8 mouse cellular contexts compared by ENCODE assay signal in the genomic region with DNA sequence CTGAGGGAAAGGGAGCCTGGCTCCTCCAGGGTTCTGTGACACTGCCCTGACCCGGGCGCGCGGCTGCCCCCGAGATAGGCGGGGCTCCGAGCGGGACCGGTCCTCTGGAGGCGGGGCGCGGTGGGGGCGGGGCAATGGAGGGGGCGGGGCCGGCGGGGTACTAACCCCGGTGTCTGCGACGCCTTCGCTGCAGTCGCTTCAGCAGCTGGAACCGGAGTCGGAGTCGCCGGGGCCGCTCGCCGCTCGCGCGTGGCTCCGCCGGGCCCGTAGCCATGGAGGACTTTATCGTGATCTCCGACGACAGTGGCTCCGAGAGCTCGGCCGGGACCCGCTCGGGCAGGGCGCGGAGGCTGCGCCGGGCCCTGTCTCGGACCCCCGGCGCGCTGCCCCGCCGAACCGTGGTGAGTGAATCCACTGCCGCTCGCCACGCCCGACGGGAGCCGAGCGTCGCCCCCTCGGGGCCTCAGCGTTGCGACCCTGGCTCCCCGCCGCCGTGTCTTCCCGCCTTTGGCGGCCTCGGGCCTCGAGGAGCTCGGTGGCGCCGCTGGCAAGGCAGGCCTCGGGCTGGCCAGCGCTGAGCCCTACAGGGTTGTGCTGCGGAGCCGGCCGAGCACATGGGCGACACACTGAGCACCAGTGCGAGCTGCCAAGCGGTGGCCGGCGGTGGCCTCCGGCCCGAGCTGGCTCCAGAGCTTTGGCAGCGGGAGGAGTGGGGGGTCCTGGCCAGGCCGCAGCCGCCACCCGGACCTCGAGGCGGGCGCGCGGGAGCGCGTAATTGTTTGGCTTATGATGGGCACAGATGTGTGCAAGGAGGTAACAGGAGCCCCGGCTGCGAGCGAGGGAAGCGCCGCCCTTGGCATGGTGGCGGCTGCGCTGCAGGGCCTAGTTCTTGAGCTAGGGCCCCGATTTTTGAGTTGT. TPM values are rescaled to one million over a fixed set of nuclear protein-coding genes. Genes with fewer than 3 reads are reported as not detected.
A peak's percentile ranks its signal among the peaks of the same experiment; 100 is the strongest.
DNase-seq lines count a peak whose midpoint lies in the region; ATAC-seq lines count a peak whose summit lies in the region.

A gene (plus strand): TSS at position 176 of the 918 bp plus-strand sequence.

- H3K4me1 ChIP-seq in hindbrain, embryonic 12.5 days: peaks cover 11% of the 10 kb centered on the region

- H3K27me3 ChIP-seq in hindbrain, embryonic 12.5 days: peaks cover 3% of the 10 kb centered on the region; the same call in 1 of the 2 replicates

- no peaks in the 10 kb centered on the region for H3K9me3 ChIP-seq in hindbrain, embryonic 12.5 days (replicated peaks)

- H3K36me3 ChIP-seq in hindbrain, embryonic 12.5 days: no peaks in the 10 kb centered on the region

- peak within 1 kb of the TSS; percentile 59 for H3K4me3 ChIP-seq in hindbrain, embryonic 12.5 days

- peak within 1 kb of the TSS; percentile 60 for H3K4me2 ChIP-seq in hindbrain, embryonic 12.5 days (replicated peaks)

- WGBS in hindbrain, embryonic 12.5 days: under 1% methylated on average over 103 of the region's 105 CpGs

- DNase-seq in R1 (ENCODE audit: low read depth, low spot score): peak; percentile 66
- DNase-seq in cerebellum, postnatal 10 days: peak; percentile 83 to 90
- peak; percentile 24 to 49 for DNase-seq in frontal cortex, postnatal 14 days (ENCODE audit: low spot score in 2 of 2)
- DNase-seq in left cerebral cortex, adult 11 months (ENCODE audit: low spot score): peak; percentile 40
- DNase-seq in lung, postnatal 4 days: peak; percentile 81 to 82
- peak; percentile 83 for DNase-seq in retina, postnatal 1 day
- peak; percentile 88 for DNase-seq in thymus, postnatal 4 days

- peak; percentile 93 for ATAC-seq in hindbrain, embryonic 12.5 days (ENCODE audit: low FRiP score)

- H3K9ac ChIP-seq in hindbrain, embryonic 12.5 days: peak within 1 kb of the TSS; percentile 84

- H3K27ac ChIP-seq in hindbrain, embryonic 12.5 days: peak within 1 kb of the TSS; percentile 70

RNA-seq across cellular contexts. Expression of the gene that starts here (rescaled TPM):
- polyA plus RNA-seq in hindbrain, embryonic 12.5 days (2016; fragmentation: Nextera tagmentation; extraction: Ambion mirVana): 18.4 and 19.6 TPM in 2 replicates

Comparison
In these comparisons a context has a peak if more than half of its experiments do, and no peak if none do; other contexts are left out.
1. Peak in every context shown above with its lines: DNase-seq, ATAC-seq, H3K4me3 ChIP-seq and H3K27ac ChIP-seq.
2. DNase-seq: peak in every context shown above with its lines; median percentile 88 in thymus, postnatal 4 days; 86 in cerebellum, postnatal 10 days; 83 in retina, postnatal 1 day; 82 in lung, postnatal 4 days; 66 in R1; 40 in left cerebral cortex, adult 11 months; 36 in frontal cortex, postnatal 14 days.